Mouse (Mus musculus) right cerebral cortex, postnatal 25 days (tissue): ENCODE measurements around the gene Acpp.
"Not testable (repeated sequence)": the region's sequence is repeated elsewhere in the genome, so short reads cannot be mapped to it uniquely, and the experiment has no call there.

Source experiments
- DNase-seq: peaks from one replicate; pipeline ENCODE4 v3.0.0; 2022

Gene Acpp

GRCm38 (mm10) chr9:104337183-104337931 is at the start of gene Acpp:
Acpp (minus strand) TSS chr9:104337748.
- no peak for DNase-seq

GRCm38 (mm10) chr9:104382571-104383170 is 45.1 kb upstream of the Acpp start:
- peak; percentile 18 for DNase-seq

- no peak for DNase-seq
These were observed 42.1 kb upstream of the Acpp start for GRCm38 (mm10) chr9:104379532-104380162.

- no peak for DNase-seq
These were observed 38.0 kb upstream of the Acpp start for GRCm38 (mm10) chr9:104375573-104375972.

GRCm38 (mm10) chr9:104373253-104373652 is 35.7 kb upstream of the Acpp start:
- peak; percentile 57 for DNase-seq

- no peak for DNase-seq
These were observed 29.4 kb upstream of the Acpp start for GRCm38 (mm10) chr9:104366983-104367382.

- not testable (repeated sequence) for DNase-seq
These were observed 24.4 kb upstream of the Acpp start for GRCm38 (mm10) chr9:104361951-104362350.

- DNase-seq: no peak
These were observed 23.7 kb upstream of the Acpp start for GRCm38 (mm10) chr9:104361073-104361891.

- DNase-seq: no peak
These were observed 22.8 kb upstream of the Acpp start for GRCm38 (mm10) chr9:104360389-104360788.

- no peak for DNase-seq
These were observed 18.1 kb upstream of the Acpp start for GRCm38 (mm10) chr9:104355521-104356270.

- peak; percentile 19 for DNase-seq
These were observed 6.6 kb upstream of the Acpp start for GRCm38 (mm10) chr9:104344136-104344535.

GRCm38 (mm10) chr9:104339483-104339882 is 1.9 kb upstream of the Acpp start:
- no peak for DNase-seq

GRCm38 (mm10) chr9:104338489-104339427 is 1.2 kb upstream of the Acpp start:
- no peak for DNase-seq

GRCm38 (mm10) chr9:104331301-104331700 is 6.2 kb downstream of the Acpp start:
- no peak for DNase-seq

GRCm38 (mm10) chr9:104328655-104329054 is 8.9 kb downstream of the Acpp start:
- no peak for DNase-seq

GRCm38 (mm10) chr9:104321519-104321918 is 16.0 kb downstream of the Acpp start:
- DNase-seq: no peak

GRCm38 (mm10) chr9:104316351-104316750 is 21.2 kb downstream of the Acpp start:
- no peak for DNase-seq

GRCm38 (mm10) chr9:104315499-104315898 is 22.0 kb downstream of the Acpp start:
- peak; percentile 40 for DNase-seq

GRCm38 (mm10) chr9:104306734-104307133 is 30.8 kb downstream of the Acpp start:
- DNase-seq: peak; percentile 67

- no peak for DNase-seq
These were observed 32.0 kb downstream of the Acpp start for GRCm38 (mm10) chr9:104305333-104306111.
